In genomic region chr16:11894877-11895276, GRCm38 (mm10) we compare ENCODE assay signal across 24 mouse cellular contexts. TPM values are rescaled to one million over a fixed set of nuclear protein-coding genes. Genes with fewer than 3 reads are reported as not detected.
DNase-seq lines count a peak whose midpoint lies in the region; ATAC-seq and TF ChIP-seq lines count a peak whose summit lies in the region.
"Had no signal": no experiment of that assay in that cellular context is flagged by ENCODE, and none has a peak within 500 bp of the region (broad histone marks: within the 10 kb centered on the region; RNA-seq: fewer than 3 reads in every experiment).

No protein-coding gene starts in this region.

- 76% methylated on average over 3 of the region's 3 CpGs for WGBS in midbrain, postnatal 0 days
- 88% methylated on average over 3 of the region's 3 CpGs for WGBS in midbrain, embryonic 14.5 days

- H3K9ac ChIP-seq in midbrain, postnatal 0 days (replicated peaks; ENCODE audit: low read length, poor library complexity, severe bottlenecking): no peak overlapping the region
- no peak overlapping the region for H3K9ac ChIP-seq in midbrain, embryonic 14.5 days (replicated peaks; ENCODE audit: low read length)
- H3K9ac ChIP-seq: hindbrain, embryonic 13.5 days; intestine, embryonic 15.5 days; kidney, embryonic 15.5 days; liver, embryonic 12.5 days; lung, embryonic 15.5 days; midbrain, embryonic 12.5 days; neural tube, embryonic 15.5 days; stomach, embryonic 15.5 days had no signal

- TF ChIP-seq CTCF in gastrocnemius, adult 2 months (IDR thresholded peaks at IDR 0.05): no peak
- no peak for TF ChIP-seq CTCF in midbrain, postnatal 0 days (IDR thresholded peaks at IDR 0.05)

- H3K9me3 ChIP-seq in midbrain, postnatal 0 days (ENCODE audit: low read length): no peaks in the 10 kb centered on the region
- H3K9me3 ChIP-seq in midbrain, embryonic 14.5 days (ENCODE audit: control insufficient read depth, low read length): no peaks in the 10 kb centered on the region
- H3K9me3 ChIP-seq: hindbrain, embryonic 13.5 days; intestine, embryonic 15.5 days; kidney, embryonic 15.5 days; limb, embryonic 10.5 days; liver, embryonic 12.5 days; lung, embryonic 15.5 days; midbrain, embryonic 12.5 days; neural tube, embryonic 15.5 days; stomach, embryonic 15.5 days had no signal

- H3K27me3 ChIP-seq in midbrain, postnatal 0 days (ENCODE audit: insufficient read depth, low read length): no peaks in the 10 kb centered on the region
- H3K27me3 ChIP-seq in midbrain, embryonic 14.5 days (ENCODE audit: control insufficient read depth, insufficient read depth, low read length): no peaks in the 10 kb centered on the region
- H3K27me3 ChIP-seq: hindbrain, embryonic 13.5 days; intestine, embryonic 15.5 days; kidney, embryonic 15.5 days; liver, embryonic 12.5 days; lung, embryonic 15.5 days; midbrain, embryonic 12.5 days; neural tube, embryonic 15.5 days; Patski; stomach, embryonic 15.5 days had no signal

- 0 out of 2 replicates have a peak overlapping the region, but pooled peaks have one; percentile 24 for H3K27ac ChIP-seq in gastrocnemius, adult 2 months
- no peak overlapping the region for H3K27ac ChIP-seq in midbrain, postnatal 0 days (ENCODE audit: low read depth, low read length)
- H3K27ac ChIP-seq in midbrain, embryonic 14.5 days (replicated peaks; ENCODE audit: low read depth, low read length): no peak overlapping the region
- H3K27ac ChIP-seq: hindbrain, embryonic 13.5 days; intestine, embryonic 15.5 days; kidney, embryonic 15.5 days; limb, embryonic 10.5 days; liver, embryonic 12.5 days; lung, embryonic 15.5 days; midbrain, embryonic 12.5 days; neural tube, embryonic 15.5 days; stomach, embryonic 15.5 days had no signal

- H3K4me3 ChIP-seq in gastrocnemius, adult 2 months: no peak overlapping the region
- no peak overlapping the region for H3K4me3 ChIP-seq in midbrain, postnatal 0 days (ENCODE audit: low read depth, low read length)
- H3K4me3 ChIP-seq in midbrain, embryonic 14.5 days (replicated peaks; ENCODE audit: low read depth, low read length): no peak overlapping the region
- H3K4me3 ChIP-seq: erythroblast, embryonic 14.5 days; hindbrain, embryonic 13.5 days; intestine, embryonic 15.5 days; kidney, embryonic 15.5 days; limb, embryonic 10.5 days; liver, embryonic 12.5 days; lung, embryonic 15.5 days; midbrain, embryonic 12.5 days; myocyte; neural tube, embryonic 15.5 days; stomach, embryonic 15.5 days had no signal

- intact Hi-C loops in gastrocnemius, adult 2 months (cut with DNase I): no loop called here

- no peak overlapping the region for H3K4me2 ChIP-seq in midbrain, postnatal 0 days (ENCODE audit: low read depth, low read length, poor library complexity, severe bottlenecking)
- H3K4me2 ChIP-seq in midbrain, embryonic 14.5 days (ENCODE audit: low read length): no peak overlapping the region
- H3K4me2 ChIP-seq: hindbrain, embryonic 13.5 days; intestine, embryonic 15.5 days; kidney, embryonic 15.5 days; liver, embryonic 12.5 days; lung, embryonic 15.5 days; midbrain, embryonic 12.5 days; neural tube, embryonic 15.5 days; stomach, embryonic 15.5 days had no signal

- peak; percentile 30 for DNase-seq in adrenal gland, postnatal 14 days
- DNase-seq in adrenal gland, adult 2 months: no peak
- peak; percentile 55 for DNase-seq in gastrocnemius, adult 2 months
- DNase-seq in gastrocnemius, postnatal 4 days (ENCODE audit: low spot score in 2 of 2): no peak
- DNase-seq in midbrain, postnatal 0 days (ENCODE audit: low spot score): peak; percentile 11
- no peak for DNase-seq in midbrain, embryonic 14.5 days
- peak; percentile 28 for DNase-seq in brain, embryonic 18.5 days (ENCODE audit: low read depth, low spot score)
- DNase-seq in lung, postnatal 14 days: no peak
- DNase-seq: B cell, adult 2 months; cerebellum, postnatal 25 days; spleen, adult 18-20 months had no signal

- ATAC-seq in midbrain, postnatal 0 days (ENCODE audit: low FRiP score): no peak
- ATAC-seq in midbrain, embryonic 14.5 days (ENCODE audit: low FRiP score, low TSS enrichment): no peak
- ATAC-seq: activated CD4-positive, CD25-positive, alpha-beta regulatory T cell, adult 4 months; intestine, embryonic 15.5 days; liver, embryonic 12.5 days; Patski had no signal

- no peaks in the 10 kb centered on the region for H3K4me1 ChIP-seq in midbrain, postnatal 0 days (ENCODE audit: insufficient read depth, low read length)
- no peaks in the 10 kb centered on the region for H3K4me1 ChIP-seq in midbrain, embryonic 14.5 days (ENCODE audit: control insufficient read depth, insufficient read depth, low read length)
- H3K4me1 ChIP-seq: hindbrain, embryonic 13.5 days; intestine, embryonic 15.5 days; kidney, embryonic 15.5 days; midbrain, embryonic 12.5 days; stomach, embryonic 15.5 days had no signal

- no peaks in the 10 kb centered on the region for H3K36me3 ChIP-seq in midbrain, postnatal 0 days (ENCODE audit: insufficient read depth, low read length)
- H3K36me3 ChIP-seq in midbrain, embryonic 14.5 days (ENCODE audit: control insufficient read depth, insufficient read depth, low read length): no peaks in the 10 kb centered on the region
- H3K36me3 ChIP-seq: hindbrain, embryonic 13.5 days; intestine, embryonic 15.5 days; limb, embryonic 10.5 days; lung, embryonic 15.5 days; midbrain, embryonic 12.5 days; neural tube, embryonic 15.5 days had no signal

RNA-seq across cellular contexts. Expression of gene Cpped1, which starts 14.4 kb away (rescaled TPM):
- total RNA-seq in adrenal gland, postnatal 14 days (2021): 40.0 and 43.1 TPM in 2 replicates
- total RNA-seq in adrenal gland, adult 2 months (2021): 10 to 100 TPM; 43.0 to 47.0 TPM
- 25.7 and 28.6 TPM in 2 replicates for polyA plus RNA-seq in adrenal gland, adult 2 months (2012; rRNA removed)
- 10 to 100 TPM; 28.4 to 39.5 TPM for total RNA-seq in gastrocnemius, adult 2 months (2021)
- total RNA-seq in gastrocnemius, postnatal 4 days (2021): 10 to 100 TPM; 42.1 to 44.6 TPM
- total RNA-seq in midbrain, postnatal 0 days (2014; rRNA removed): 20.7 and 20.9 TPM in 2 replicates
- 18.8 and 19.2 TPM in 2 replicates for polyA plus RNA-seq in midbrain, postnatal 0 days (2015; fragmentation: Nextera tagmentation; extraction: Ambion mirVana)
- polyA plus RNA-seq in midbrain, embryonic 14.5 days (2014; fragmentation: Nextera tagmentation; extraction: Ambion mirVana): 17.7 and 21.2 TPM in 2 replicates

Comparison
In these comparisons a context has a peak if more than half of its experiments do, and no peak if none do; other contexts are left out.
1. DNase-seq: peak in adrenal gland, postnatal 14 days (single experiment), gastrocnemius, adult 2 months (single experiment), midbrain, postnatal 0 days (single experiment) and brain, embryonic 18.5 days (single experiment); none in adrenal gland, adult 2 months (single experiment), gastrocnemius, postnatal 4 days (0 of 2), midbrain, embryonic 14.5 days (single experiment) and lung, postnatal 14 days (single experiment).